Mouse (Mus musculus): Measurements from ENCODE around the gene Hsbp1. TPM values are rescaled to one million over a fixed set of nuclear protein-coding genes. Genes with fewer than 3 reads are reported as not detected.
"Not testable (repeated sequence)": the region's sequence is repeated elsewhere in the genome, so short reads cannot be mapped to it uniquely, and the experiment has no call there.

The Hsbp1 gene
- polyA plus RNA-seq, 1 experiment from 2014 or later: 693 TPM

DNA sequence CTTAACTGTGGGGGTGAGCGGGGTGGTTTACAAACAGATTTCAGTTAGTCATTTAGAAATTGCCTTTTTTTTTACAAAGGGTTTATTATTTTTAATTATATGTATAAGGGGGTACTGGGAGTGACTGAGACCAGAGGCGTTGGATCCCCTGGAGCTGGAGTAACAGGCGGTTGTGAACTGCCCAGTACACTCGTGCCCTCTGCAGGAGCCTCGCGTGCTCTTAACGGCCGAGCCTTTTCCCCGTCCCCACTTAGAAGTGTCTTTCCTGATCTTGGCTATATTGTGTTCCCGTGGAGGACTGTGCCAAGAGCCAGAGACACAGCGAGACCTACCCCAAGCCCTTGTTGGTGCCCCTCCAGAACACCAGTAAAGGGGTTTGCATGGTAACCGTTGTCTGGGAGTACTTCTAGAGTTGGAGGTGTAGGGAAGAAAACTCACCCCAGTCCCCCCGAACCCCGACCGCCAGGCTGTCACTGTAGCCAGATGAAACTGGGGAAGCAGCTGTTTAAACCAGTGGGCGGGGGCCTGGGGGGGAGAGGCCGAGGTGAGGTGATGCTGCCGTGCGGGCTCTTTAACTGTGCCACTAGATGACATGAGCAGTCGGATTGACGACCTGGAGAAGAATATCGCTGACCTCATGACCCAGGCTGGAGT, 868 bp downstream of the Hsbp1 start:
- H3K9ac ChIP-seq (replicated peaks; ENCODE audit: low read length): peak overlapping the region; percentile 97
- no peaks in the 10 kb centered on the region for H3K9me3 ChIP-seq (ENCODE audit: control insufficient read depth, low read length)
- DNase-seq: peak; percentile 41
- H3K4me1 ChIP-seq (ENCODE audit: control insufficient read depth, insufficient read depth, low read length): peaks cover 10% of the 10 kb centered on the region
- no peak overlapping the region for H3K27ac ChIP-seq (replicated peaks; ENCODE audit: low read depth, low read length)
- H3K4me3 ChIP-seq (replicated peaks; ENCODE audit: low read depth, low read length): peak overlapping the region; percentile 100
- no peaks in the 10 kb centered on the region for H3K27me3 ChIP-seq (ENCODE audit: control insufficient read depth, insufficient read depth, low read length)
- H3K4me2 ChIP-seq (ENCODE audit: low read length): peak overlapping the region; percentile 69
- no peak for ATAC-seq (ENCODE audit: low FRiP score, low TSS enrichment)
- H3K36me3 ChIP-seq (ENCODE audit: control insufficient read depth, insufficient read depth, low read length): peaks cover 33% of the 10 kb centered on the region
- WGBS: 56% methylated on average over 22 of the region's 22 CpGs

DNA sequence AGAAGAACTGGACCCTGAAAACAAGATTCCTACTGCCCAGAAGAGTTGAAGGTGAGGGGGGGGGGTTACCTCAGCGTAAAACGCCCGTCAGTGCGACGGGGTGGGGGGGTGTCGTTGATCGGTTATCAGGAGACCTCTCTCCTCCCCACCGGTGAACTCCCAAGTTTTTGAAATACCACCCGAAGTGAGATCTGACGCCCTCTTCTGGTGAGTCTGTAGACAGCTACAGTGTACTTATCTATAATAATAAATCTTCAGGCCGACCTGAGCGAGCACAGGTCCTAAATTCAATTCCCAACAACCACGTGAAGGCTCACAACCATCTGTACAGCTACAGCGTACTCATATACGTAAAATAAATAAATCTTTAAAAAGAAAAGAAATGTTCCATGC, 1.4 kb downstream of the Hsbp1 start:
- H3K27ac ChIP-seq (replicated peaks; ENCODE audit: low read depth, low read length): no peak overlapping the region
- no peak overlapping the region; the same call in 1 of the 2 replicates for H3K4me3 ChIP-seq (replicated peaks; ENCODE audit: low read depth, low read length)
- H3K9ac ChIP-seq (replicated peaks; ENCODE audit: low read length): no peak overlapping the region
- no peak for DNase-seq
- no peak for ATAC-seq (ENCODE audit: low FRiP score, low TSS enrichment)
- H3K4me1 ChIP-seq (ENCODE audit: control insufficient read depth, insufficient read depth, low read length): peaks cover 10% of the 10 kb centered on the region
- 88% methylated on average over 15 of the region's 15 CpGs for WGBS
- peak overlapping the region; percentile 69 for H3K4me2 ChIP-seq (ENCODE audit: low read length)
- H3K27me3 ChIP-seq (ENCODE audit: control insufficient read depth, insufficient read depth, low read length): no peaks in the 10 kb centered on the region
- no peaks in the 10 kb centered on the region for H3K9me3 ChIP-seq (ENCODE audit: control insufficient read depth, low read length)
- H3K36me3 ChIP-seq (ENCODE audit: control insufficient read depth, insufficient read depth, low read length): peaks cover 38% of the 10 kb centered on the region

DNA sequence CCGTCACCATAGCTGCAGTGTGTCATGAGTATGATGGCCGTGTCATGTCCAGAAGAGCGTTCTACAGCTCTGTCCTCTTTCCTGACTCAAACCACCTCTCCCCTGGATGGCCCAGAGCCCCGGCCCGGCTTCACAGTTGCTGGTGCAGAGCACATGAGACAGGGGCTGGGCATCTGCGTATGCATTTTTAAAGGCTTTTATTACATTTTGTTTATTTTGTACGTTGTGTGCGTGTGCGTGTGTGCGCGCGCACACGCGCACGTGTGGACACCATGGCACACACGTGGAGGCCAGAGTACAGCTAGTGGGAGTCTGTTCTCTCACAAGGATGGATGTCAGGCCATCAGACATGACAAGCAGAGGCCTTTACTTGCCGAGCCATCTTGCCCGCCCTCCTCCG, 7.4 kb downstream of the Hsbp1 start:
- DNase-seq: no peak
- 92% methylated on average over 19 of the region's 19 CpGs for WGBS
- ATAC-seq (ENCODE audit: low FRiP score, low TSS enrichment): no peak
- Histone ChIP-seq H3K36me3 (ENCODE audit: control insufficient read depth, insufficient read depth, low read length) (peaks cover 42% of the 10 kb centered on the region), H3K27me3 (ENCODE audit: control insufficient read depth, insufficient read depth, low read length) (no peaks in the 10 kb centered on the region), H3K4me3 (replicated peaks; ENCODE audit: low read depth, low read length) (no peak overlapping the region), H3K4me1 (ENCODE audit: control insufficient read depth, insufficient read depth, low read length) (no peaks in the 10 kb centered on the region), H3K27ac (replicated peaks; ENCODE audit: low read depth, low read length) (no peak overlapping the region), H3K4me2 (ENCODE audit: low read length) (no peak overlapping the region), H3K9ac (replicated peaks; ENCODE audit: low read length) (no peak overlapping the region), H3K9me3 (ENCODE audit: control insufficient read depth, low read length) (no peaks in the 10 kb centered on the region)

DNA sequence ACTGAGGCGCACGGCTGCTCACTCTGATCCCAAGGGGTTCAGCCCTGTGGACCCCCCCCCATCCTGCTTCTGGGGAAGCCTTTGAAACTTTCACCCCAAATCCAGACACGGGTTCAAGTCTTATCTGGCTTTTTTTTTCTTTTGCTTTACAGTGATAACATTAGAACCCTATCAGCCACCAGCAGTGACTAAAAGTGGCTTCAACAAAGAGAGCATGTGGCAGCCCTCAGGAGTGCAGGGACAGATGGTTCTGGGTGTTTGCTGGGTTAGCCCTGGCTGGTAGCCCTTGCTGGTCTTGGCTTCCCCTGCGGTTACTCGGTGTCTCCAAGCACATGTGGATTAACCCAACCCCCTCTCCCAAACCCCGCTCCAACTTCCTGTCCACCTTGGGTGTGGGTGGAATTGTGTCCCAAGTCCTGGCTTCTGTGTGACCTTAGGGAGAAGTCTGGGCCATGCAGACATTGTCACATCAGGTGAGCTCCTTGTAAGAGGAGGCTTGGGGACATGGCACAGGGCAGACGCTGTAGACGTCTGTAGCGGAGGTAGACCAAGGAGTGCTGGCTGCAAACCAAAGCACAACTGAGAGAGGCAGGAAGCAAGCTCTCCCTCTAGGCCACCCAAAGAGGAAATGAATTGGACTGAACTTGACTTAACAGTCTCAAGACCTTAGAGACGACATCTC, 8.8 kb downstream of the Hsbp1 start:
- Histone ChIP-seq H3K27ac (replicated peaks; ENCODE audit: low read depth, low read length) (no peak overlapping the region), H3K9me3 (ENCODE audit: control insufficient read depth, low read length) (no peaks in the 10 kb centered on the region), H3K36me3 (ENCODE audit: control insufficient read depth, insufficient read depth, low read length) (peaks cover 28% of the 10 kb centered on the region), H3K4me3 (replicated peaks; ENCODE audit: low read depth, low read length) (no peak overlapping the region), H3K4me1 (ENCODE audit: control insufficient read depth, insufficient read depth, low read length) (no peaks in the 10 kb centered on the region), H3K27me3 (ENCODE audit: control insufficient read depth, insufficient read depth, low read length) (no peaks in the 10 kb centered on the region), H3K4me2 (ENCODE audit: low read length) (no peak overlapping the region), H3K9ac (replicated peaks; ENCODE audit: low read length) (no peak overlapping the region)
- ATAC-seq (ENCODE audit: low FRiP score, low TSS enrichment) (no peak), DNase-seq (no peak)
- 82% methylated on average over 10 of the region's 10 CpGs for WGBS

DNA sequence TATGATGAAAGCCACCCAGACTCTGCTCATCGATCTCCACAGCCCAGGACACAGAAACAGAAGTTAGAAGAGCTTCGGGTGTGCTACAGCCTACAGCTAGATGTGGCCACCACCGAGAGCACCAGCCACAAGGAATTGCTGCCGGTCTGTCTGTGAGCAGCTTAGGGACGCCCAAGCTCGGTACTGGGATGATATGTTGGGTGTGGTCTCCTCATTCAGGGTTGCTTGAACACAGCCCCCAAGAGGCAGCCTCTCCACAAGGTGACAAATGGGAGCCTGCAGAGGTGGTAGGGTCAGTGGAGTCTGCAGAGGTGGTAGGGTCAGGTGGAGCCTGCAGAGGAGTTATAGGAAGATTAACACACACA, 9.4 kb downstream of the Hsbp1 start:
- WGBS: 87% methylated on average over 6 of the region's 6 CpGs

DNA sequence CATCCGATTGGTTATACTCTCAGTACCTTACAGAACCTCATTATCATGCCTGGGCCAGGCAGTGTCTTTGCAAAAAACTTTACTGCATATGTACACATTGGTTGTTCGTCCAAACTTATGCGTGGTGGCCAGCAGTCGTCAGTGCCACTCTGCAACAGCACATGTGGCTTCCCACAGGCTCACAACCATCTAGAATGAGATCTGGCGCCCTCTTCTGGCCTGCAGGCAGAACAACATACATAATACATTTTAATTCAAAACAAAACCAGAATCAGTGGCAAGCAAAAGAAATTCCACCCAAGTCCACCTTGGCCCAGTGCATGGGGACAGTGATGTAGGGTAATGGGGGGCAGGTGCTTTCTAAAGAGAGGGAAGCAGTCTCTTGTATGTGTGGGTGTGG, 12.3 kb downstream of the Hsbp1 start:
- ATAC-seq (ENCODE audit: low FRiP score, low TSS enrichment); H3K4me2 ChIP-seq (ENCODE audit: low read length); H3K9me3 ChIP-seq (ENCODE audit: control insufficient read depth, low read length); H3K4me3 ChIP-seq (replicated peaks; ENCODE audit: low read depth, low read length); H3K27ac ChIP-seq (replicated peaks; ENCODE audit: low read depth, low read length); H3K4me1 ChIP-seq (ENCODE audit: control insufficient read depth, insufficient read depth, low read length); H3K36me3 ChIP-seq (ENCODE audit: control insufficient read depth, insufficient read depth, low read length); H3K27me3 ChIP-seq (ENCODE audit: control insufficient read depth, insufficient read depth, low read length); DNase-seq; H3K9ac ChIP-seq (replicated peaks; ENCODE audit: low read length): not testable (repeated sequence)
- WGBS: 60% methylated on average over 5 of the region's 5 CpGs

More for the DNA sequence above, 9.4 kb downstream of the Hsbp1 start:
- Histone ChIP-seq H3K4me3 (replicated peaks; ENCODE audit: low read depth, low read length) (no peak overlapping the region), H3K36me3 (ENCODE audit: control insufficient read depth, insufficient read depth, low read length) (peaks cover 23% of the 10 kb centered on the region), H3K27ac (replicated peaks; ENCODE audit: low read depth, low read length) (no peak overlapping the region), H3K9me3 (ENCODE audit: control insufficient read depth, low read length) (no peaks in the 10 kb centered on the region), H3K4me2 (ENCODE audit: low read length) (no peak overlapping the region), H3K9ac (replicated peaks; ENCODE audit: low read length) (no peak overlapping the region), H3K27me3 (ENCODE audit: control insufficient read depth, insufficient read depth, low read length) (no peaks in the 10 kb centered on the region), H3K4me1 (ENCODE audit: control insufficient read depth, insufficient read depth, low read length) (no peaks in the 10 kb centered on the region)
- DNase-seq: no peak
- no peak for ATAC-seq (ENCODE audit: low FRiP score, low TSS enrichment)

DNA sequence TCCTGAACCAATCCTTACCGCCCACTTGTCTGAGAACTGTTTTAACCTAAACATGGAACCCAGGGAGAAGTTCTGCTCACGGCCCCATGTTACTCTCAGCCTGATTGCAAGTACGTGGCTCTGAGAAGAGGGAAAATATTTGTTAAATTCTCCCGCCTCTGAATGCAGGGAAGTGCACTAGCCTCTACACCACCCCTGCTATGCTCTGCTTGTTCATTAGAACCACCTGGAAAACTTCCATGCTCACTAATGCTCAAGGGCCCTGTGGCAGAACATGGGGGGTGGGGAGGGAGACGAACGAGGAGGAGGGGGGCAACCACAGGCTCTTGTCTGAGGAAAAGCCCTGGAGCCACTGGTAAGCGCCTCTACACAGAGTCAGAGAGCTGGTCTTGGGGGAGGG, 13.9 kb downstream of the Hsbp1 start:
- WGBS: 76% methylated on average over 7 of the region's 7 CpGs
- H3K9ac ChIP-seq (replicated peaks; ENCODE audit: low read length): no peak overlapping the region
- no peaks in the 10 kb centered on the region for H3K27me3 ChIP-seq (ENCODE audit: control insufficient read depth, insufficient read depth, low read length)
- no peaks in the 10 kb centered on the region for H3K4me1 ChIP-seq (ENCODE audit: control insufficient read depth, insufficient read depth, low read length)
- no peaks in the 10 kb centered on the region for H3K9me3 ChIP-seq (ENCODE audit: control insufficient read depth, low read length)
- H3K4me2 ChIP-seq (ENCODE audit: low read length): no peak overlapping the region
- no peak for ATAC-seq (ENCODE audit: low FRiP score, low TSS enrichment)
- no peaks in the 10 kb centered on the region for H3K36me3 ChIP-seq (ENCODE audit: control insufficient read depth, insufficient read depth, low read length)
- no peak overlapping the region for H3K4me3 ChIP-seq (replicated peaks; ENCODE audit: low read depth, low read length)
- no peak overlapping the region for H3K27ac ChIP-seq (replicated peaks; ENCODE audit: low read depth, low read length)
- DNase-seq: no peak

DNA sequence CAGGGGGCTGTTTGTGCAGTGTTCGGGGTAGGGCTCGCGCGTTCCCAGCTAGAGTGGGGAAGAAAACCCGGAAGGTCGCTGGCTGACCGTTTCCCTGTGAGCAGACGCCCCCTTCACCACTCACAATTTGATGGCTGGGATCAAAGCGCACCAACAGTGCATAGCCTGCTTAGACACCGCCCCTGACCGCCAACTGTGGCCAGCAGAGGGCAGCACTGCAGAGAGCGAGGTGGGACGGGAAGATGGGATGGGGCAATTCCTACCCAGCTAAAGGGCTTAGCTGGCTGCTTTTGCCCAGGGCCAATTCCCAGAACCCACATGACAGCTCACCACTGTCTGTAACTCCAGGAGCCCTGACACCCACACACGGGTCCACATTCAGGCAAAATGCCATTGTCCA, 14.5 kb downstream of the Hsbp1 start:
- ATAC-seq (ENCODE audit: low FRiP score, low TSS enrichment) (no peak), DNase-seq (peak; percentile 42)
- Histone ChIP-seq H3K9ac (replicated peaks; ENCODE audit: low read length) (no peak overlapping the region), H3K4me3 (replicated peaks; ENCODE audit: low read depth, low read length) (no peak overlapping the region), H3K36me3 (ENCODE audit: control insufficient read depth, insufficient read depth, low read length) (no peaks in the 10 kb centered on the region), H3K27me3 (ENCODE audit: control insufficient read depth, insufficient read depth, low read length) (no peaks in the 10 kb centered on the region), H3K27ac (replicated peaks; ENCODE audit: low read depth, low read length) (no peak overlapping the region), H3K4me1 (ENCODE audit: control insufficient read depth, insufficient read depth, low read length) (no peaks in the 10 kb centered on the region), H3K9me3 (ENCODE audit: control insufficient read depth, low read length) (no peaks in the 10 kb centered on the region), H3K4me2 (ENCODE audit: low read length) (no peak overlapping the region)
- WGBS: 50% methylated on average over 14 of the region's 14 CpGs

DNA sequence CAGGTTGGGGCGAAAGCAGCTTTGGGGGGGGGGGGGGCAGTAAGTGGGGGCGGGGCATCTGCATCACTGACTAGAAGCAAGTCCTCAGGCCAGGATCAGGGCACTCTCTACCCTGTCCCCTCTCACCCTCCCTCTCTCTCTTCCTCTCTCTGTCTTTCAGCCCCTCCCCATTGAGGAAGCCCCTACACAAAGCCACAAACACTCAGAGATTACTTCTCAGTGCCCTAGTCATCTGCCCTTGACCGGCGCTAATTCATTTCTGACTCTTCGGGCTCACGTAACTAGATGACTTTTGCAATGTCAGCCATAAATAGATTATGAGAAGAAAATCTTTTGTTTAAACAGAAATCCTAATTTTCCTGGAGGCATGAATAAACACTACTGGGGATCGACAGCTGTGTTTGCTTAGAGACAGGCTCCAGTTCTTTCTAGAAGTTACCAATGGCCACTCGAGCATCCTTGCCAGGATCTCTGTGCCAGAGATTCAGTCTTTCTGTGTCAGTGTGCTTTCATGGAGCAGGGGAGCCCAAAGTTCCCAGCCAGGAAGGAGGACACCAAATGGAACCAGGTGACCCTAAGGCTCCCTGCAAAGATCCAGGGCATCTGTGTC, 16.5 kb downstream of the Hsbp1 start:
- H3K4me3 ChIP-seq (replicated peaks; ENCODE audit: low read depth, low read length): no peak overlapping the region
- H3K4me1 ChIP-seq (ENCODE audit: control insufficient read depth, insufficient read depth, low read length): no peaks in the 10 kb centered on the region
- 73% methylated on average over 8 of the region's 8 CpGs for WGBS
- H3K27ac ChIP-seq (replicated peaks; ENCODE audit: low read depth, low read length): no peak overlapping the region
- no peak for ATAC-seq (ENCODE audit: low FRiP score, low TSS enrichment)
- no peak overlapping the region for H3K9ac ChIP-seq (replicated peaks; ENCODE audit: low read length)
- no peaks in the 10 kb centered on the region for H3K27me3 ChIP-seq (ENCODE audit: control insufficient read depth, insufficient read depth, low read length)
- no peak overlapping the region for H3K4me2 ChIP-seq (ENCODE audit: low read length)
- H3K9me3 ChIP-seq (ENCODE audit: control insufficient read depth, low read length): no peaks in the 10 kb centered on the region
- H3K36me3 ChIP-seq (ENCODE audit: control insufficient read depth, insufficient read depth, low read length): no peaks in the 10 kb centered on the region
- no peak for DNase-seq

All from midbrain, embryonic 14.5 days (tissue).